9 mouse cellular contexts compared by ENCODE assay signal in genomic region chr5:113942580-113942979, GRCm38 (mm10). TPM values are rescaled to one million over a fixed set of nuclear protein-coding genes. Genes with fewer than 3 reads are reported as not detected.
DNase-seq lines count a peak whose midpoint lies in the region; ATAC-seq and TF ChIP-seq lines count a peak whose summit lies in the region.
"Had no signal": no experiment of that assay in that cellular context is flagged by ENCODE, and none has a peak within 500 bp of the region (broad histone marks: within the 10 kb centered on the region; RNA-seq: fewer than 3 reads in every experiment).

No protein-coding gene starts in this region.

- H3K36me3 ChIP-seq in heart, postnatal 0 days (replicated peaks; ENCODE audit: control insufficient read depth, insufficient read depth, low read length): peaks cover 60% of the 10 kb centered on the region
- H3K36me3 ChIP-seq in heart, embryonic 11.5 days (ENCODE audit: control insufficient read depth, insufficient read depth, low read length): peaks cover 42% of the 10 kb centered on the region
- peaks cover 73% of the 10 kb centered on the region for H3K36me3 ChIP-seq in liver, embryonic 14.5 days (replicated peaks; ENCODE audit: control insufficient read depth, insufficient read depth, low read depth)

- H3K4me1 ChIP-seq in heart, postnatal 0 days (ENCODE audit: control insufficient read depth, insufficient read depth): peaks cover 9% of the 10 kb centered on the region
- peaks cover 11% of the 10 kb centered on the region for H3K4me1 ChIP-seq in heart, embryonic 11.5 days (ENCODE audit: control insufficient read depth, insufficient read depth, low read length)
- H3K4me1 ChIP-seq in liver, embryonic 14.5 days (replicated peaks; ENCODE audit: control insufficient read depth in 2 of 2, insufficient read depth in 2 of 2, low read length in 1 of 2): peaks cover 0 to 3% of the 10 kb centered on the region in 2 experiments; a peak in 1 of 4 replicates

- 69% methylated on average over 12 of the region's 12 CpGs for WGBS in heart, postnatal 0 days
- 84% methylated on average over 12 of the region's 12 CpGs for WGBS in heart, embryonic 11.5 days (ENCODE audit: insufficient replicate concordance)
- WGBS in liver, embryonic 14.5 days (ENCODE audit: insufficient replicate concordance): 73% methylated on average over 12 of the region's 12 CpGs

- H3K4me3 ChIP-seq in heart, postnatal 0 days (ENCODE audit: low read depth, low read length): no peak overlapping the region
- H3K4me3 ChIP-seq in heart, embryonic 11.5 days (ENCODE audit: low read depth, low read length): no peak overlapping the region
- H3K4me3 ChIP-seq in liver, embryonic 14.5 days (ENCODE audit: insufficient read depth in 1 of 2, low read depth in 2 of 2, low read length in 2 of 2): no peak overlapping the region
- H3K4me3 ChIP-seq: erythroblast, embryonic 14.5 days had no signal

- peak; percentile 25; the same call in 1 of the 2 replicates for ATAC-seq in heart, postnatal 0 days (ENCODE audit: insufficient read depth, low read depth)
- no peak for ATAC-seq in heart, embryonic 11.5 days (replicated peaks; ENCODE audit: insufficient number of reproducible peaks, low FRiP score, low TSS enrichment)
- no peak for ATAC-seq in liver, embryonic 14.5 days (ENCODE audit: insufficient read depth)
- no peak for ATAC-seq in megakaryocyte, adult 5-6 weeks (ENCODE audit: poor library complexity, severe bottlenecking)
- ATAC-seq in cerebellum, adult (ENCODE audit: insufficient number of reproducible peaks, low FRiP score, low TSS enrichment): no peak

- H3K27ac ChIP-seq in heart, postnatal 0 days (ENCODE audit: low read depth): no peak overlapping the region
- H3K27ac ChIP-seq in heart, embryonic 11.5 days (ENCODE audit: low read depth, low read length): no peak overlapping the region
- H3K27ac ChIP-seq in liver, embryonic 14.5 days: no peak overlapping the region

- no peaks in the 10 kb centered on the region for H3K27me3 ChIP-seq in heart, postnatal 0 days (ENCODE audit: control insufficient read depth, insufficient read depth, low read length)
- no peaks in the 10 kb centered on the region for H3K27me3 ChIP-seq in heart, embryonic 11.5 days (ENCODE audit: control insufficient read depth, insufficient read depth, low read length)
- no peaks in the 10 kb centered on the region for H3K27me3 ChIP-seq in liver, embryonic 14.5 days (ENCODE audit: control insufficient read depth, insufficient read depth, low read length)

- no peaks in the 10 kb centered on the region for H3K9me3 ChIP-seq in heart, postnatal 0 days (replicated peaks; ENCODE audit: control insufficient read depth, low read length)
- no peaks in the 10 kb centered on the region for H3K9me3 ChIP-seq in heart, embryonic 11.5 days (replicated peaks; ENCODE audit: control insufficient read depth, low read length)
- H3K9me3 ChIP-seq in liver, embryonic 14.5 days (ENCODE audit: control insufficient read depth, low read length): no peaks in the 10 kb centered on the region

- no peak for TF ChIP-seq EP300 in heart, postnatal 0 days (IDR thresholded peaks at IDR 0.05; ENCODE audit: low read depth)
- TF ChIP-seq EP300 in liver, embryonic 14.5 days (IDR thresholded peaks at IDR 0.05; ENCODE audit: low read depth): no peak

- H3K4me2 ChIP-seq in heart, postnatal 0 days (ENCODE audit: low read depth, low read length): no peak overlapping the region
- H3K4me2 ChIP-seq in heart, embryonic 11.5 days: no peak overlapping the region
- H3K4me2 ChIP-seq in liver, embryonic 14.5 days (ENCODE audit: low read depth): no peak overlapping the region

- peak; percentile 44 for TF ChIP-seq CTCF in heart, postnatal 0 days (IDR thresholded peaks at IDR 0.05; ENCODE audit: low read depth)
- peak; percentile 82 for TF ChIP-seq CTCF in liver, embryonic 14.5 days (IDR thresholded peaks at IDR 0.05; ENCODE audit: low read depth)

- no peak overlapping the region for H3K9ac ChIP-seq in heart, postnatal 0 days (replicated peaks; ENCODE audit: low read depth, low read length)
- no peak overlapping the region for H3K9ac ChIP-seq in heart, embryonic 11.5 days (ENCODE audit: low read depth, low read length)
- no peak overlapping the region for H3K9ac ChIP-seq in liver, embryonic 14.5 days (replicated peaks)

- DNase-seq in heart, postnatal 0 days (ENCODE audit: low spot score): no peak
- peak; percentile 19 for DNase-seq in thymus, postnatal 14 days
- no peak for DNase-seq in thymus, postnatal 10 days (ENCODE audit: low spot score in 2 of 2)
- no peak for DNase-seq in liver, embryonic 14.5 days (ENCODE audit: low read depth in 3 of 3, low spot score in 3 of 3)
- DNase-seq in ovary, postnatal 36 days (ENCODE audit: low spot score): no peak

RNA-seq across cellular contexts. Expression of gene Coro1c, which starts 34.0 kb away (rescaled TPM):
- 78.2 and 93.4 TPM in 2 replicates for total RNA-seq in heart, postnatal 0 days (2014; rRNA removed; ENCODE audit: low replicate concordance)
- 40.0 and 46.6 TPM in 2 replicates for polyA plus RNA-seq in heart, postnatal 0 days (2015; fragmentation: Nextera tagmentation; extraction: Ambion mirVana)
- polyA plus RNA-seq in heart, embryonic 11.5 days (2014; fragmentation: Nextera tagmentation; extraction: Ambion mirVana): 113 and 140 TPM in 2 replicates
- 26.2 and 32.4 TPM in 2 replicates for polyA plus RNA-seq in liver, embryonic 14.5 days (2012; rRNA removed)
- polyA plus RNA-seq in liver, embryonic 14.5 days (2014; fragmentation: Nextera tagmentation; extraction: Ambion mirVana): 35.6 and 41.2 TPM in 2 replicates
- 93.2 and 103 TPM in 2 replicates for total RNA-seq in megakaryocyte, adult 5-6 weeks (2015)
- total RNA-seq in megakaryocyte, adult 5-6 weeks (2017): 141 and 145 TPM in 2 replicates

RNA-seq across cellular contexts. Expression of gene Ssh1, which starts 51.1 kb away (rescaled TPM):
- total RNA-seq in heart, postnatal 0 days (2014; rRNA removed; ENCODE audit: low replicate concordance): 7.1 and 10.0 TPM in 2 replicates
- polyA plus RNA-seq in heart, postnatal 0 days (2015; fragmentation: Nextera tagmentation; extraction: Ambion mirVana): 5.8 and 6.8 TPM in 2 replicates
- 18.2 and 35.8 TPM in 2 replicates for polyA plus RNA-seq in heart, embryonic 11.5 days (2014; fragmentation: Nextera tagmentation; extraction: Ambion mirVana)
- 4.8 and 4.9 TPM in 2 replicates for polyA plus RNA-seq in liver, embryonic 14.5 days (2012; rRNA removed)
- 6.7 TPM in 2 replicates for polyA plus RNA-seq in liver, embryonic 14.5 days (2014; fragmentation: Nextera tagmentation; extraction: Ambion mirVana)
- 10.2 and 10.4 TPM in 2 replicates for total RNA-seq in megakaryocyte, adult 5-6 weeks (2015)
- 4.7 and 4.9 TPM in 2 replicates for total RNA-seq in megakaryocyte, adult 5-6 weeks (2017)
